Mouse (Mus musculus) brown adipose tissue, adult 24 weeks (tissue): ENCODE results near the gene Gli2. TPM values are rescaled to one million over a fixed set of nuclear protein-coding genes. Genes with fewer than 3 reads are reported as not detected.

Experiments used
- H3K27ac ChIP-seq: fragments of 200-500 bp; replicated peaks from 2 replicates; pipeline ENCODE4 v1.5.1; 2012; ENCODE audit warnings: low read depth, mild to moderate bottlenecking, low read length
- H3K4me1 ChIP-seq: fragments of 200-500 bp; 2 replicates; pipeline ENCODE4 v1.6.1; 2012; ENCODE audit warnings: low read length, mixed read lengths; ENCODE audit not compliant: control insufficient read depth, insufficient read depth, insufficient read length
- H3K4me3 ChIP-seq: fragments of 200-500 bp; 2 replicates; pipeline ENCODE4 v1.5.1; 2012; ENCODE audit warnings: low read depth, mild to moderate bottlenecking, low read length, moderate library complexity; ENCODE audit not compliant: insufficient read depth
- polyA plus RNA-seq: library from polyadenylated mRNA; stranded (reverse); fragments of >200 nt; gene quantifications from 2 replicates; pipeline ENCODE4 v1.2.4, GENCODE M21; 2012; ENCODE audit not compliant: missing spikeins, insufficient read depth, insufficient read length

The Gli2 gene
- polyA plus RNA-seq, 1 experiment: 0.48 TPM

- H3K27ac ChIP-seq: no peak overlapping the region
- no peak overlapping the region for H3K4me3 ChIP-seq
- H3K4me1 ChIP-seq: no peaks in the 10 kb centered on the region
Measured at GRCm38 (mm10) chr1:118916477-118917075, 136.8 kb downstream of the Gli2 start.

- H3K4me3 ChIP-seq: no peak overlapping the region
- no peak overlapping the region for H3K27ac ChIP-seq
- H3K4me1 ChIP-seq: no peaks in the 10 kb centered on the region
Measured at GRCm38 (mm10) chr1:118913414-118914385, 139.7 kb downstream of the Gli2 start.

GRCm38 (mm10) chr1:118912929-118913328 lies 140.5 kb downstream of the Gli2 start:
- Histone ChIP-seq H3K4me1 (no peaks in the 10 kb centered on the region), H3K4me3 (no peak overlapping the region), H3K27ac (no peak overlapping the region)

- H3K4me3 ChIP-seq: no peak overlapping the region
- H3K27ac ChIP-seq: no peak overlapping the region
- H3K4me1 ChIP-seq: no peaks in the 10 kb centered on the region
Measured at GRCm38 (mm10) chr1:118911427-118911727, 142.0 kb downstream of the Gli2 start.

- no peaks in the 10 kb centered on the region for H3K4me1 ChIP-seq
- H3K27ac ChIP-seq: no peak overlapping the region
- no peak overlapping the region for H3K4me3 ChIP-seq
Measured at GRCm38 (mm10) chr1:118910693-118911426, 142.6 kb downstream of the Gli2 start.

- Histone ChIP-seq H3K4me3 (no peak overlapping the region), H3K27ac (no peak overlapping the region), H3K4me1 (no peaks in the 10 kb centered on the region)
Measured at GRCm38 (mm10) chr1:118909051-118909450, 144.4 kb downstream of the Gli2 start.

- Histone ChIP-seq H3K4me1 (no peaks in the 10 kb centered on the region), H3K4me3 (no peak overlapping the region), H3K27ac (no peak overlapping the region)
Measured at GRCm38 (mm10) chr1:118907574-118907973, 145.8 kb downstream of the Gli2 start.

GRCm38 (mm10) chr1:118905319-118905718 lies 148.1 kb downstream of the Gli2 start:
- Histone ChIP-seq H3K4me3 (no peak overlapping the region), H3K4me1 (peaks cover 3% of the 10 kb centered on the region; the same call in 1 of the 2 replicates), H3K27ac (no peak overlapping the region)

GRCm38 (mm10) chr1:118904909-118905308 lies 148.5 kb downstream of the Gli2 start:
- Histone ChIP-seq H3K27ac (no peak overlapping the region), H3K4me1 (peaks cover 3% of the 10 kb centered on the region; the same call in 1 of the 2 replicates), H3K4me3 (no peak overlapping the region)

- Histone ChIP-seq H3K27ac (no peak overlapping the region), H3K4me1 (peaks cover 4% of the 10 kb centered on the region; the same call in 1 of the 2 replicates), H3K4me3 (no peak overlapping the region)
Measured at GRCm38 (mm10) chr1:118904431-118904830, 149.0 kb downstream of the Gli2 start.

GRCm38 (mm10) chr1:118903742-118904141 lies 149.7 kb downstream of the Gli2 start:
- Histone ChIP-seq H3K27ac (no peak overlapping the region), H3K4me1 (peaks cover 7% of the 10 kb centered on the region; the same call in 1 of the 2 replicates), H3K4me3 (no peak overlapping the region)

GRCm38 (mm10) chr1:118901868-118902586 lies 151.4 kb downstream of the Gli2 start:
- Histone ChIP-seq H3K4me1 (peaks cover 7% of the 10 kb centered on the region; the same call in 1 of the 2 replicates), H3K27ac (no peak overlapping the region), H3K4me3 (no peak overlapping the region)

GRCm38 (mm10) chr1:118898351-118898750 lies 155.1 kb downstream of the Gli2 start:
- Histone ChIP-seq H3K27ac (no peak overlapping the region), H3K4me3 (no peak overlapping the region), H3K4me1 (peaks cover 7% of the 10 kb centered on the region; the same call in 1 of the 2 replicates)

- H3K4me1 ChIP-seq: peaks cover 4% of the 10 kb centered on the region; the same call in 1 of the 2 replicates
- H3K4me3 ChIP-seq: no peak overlapping the region
- H3K27ac ChIP-seq: no peak overlapping the region
Measured at GRCm38 (mm10) chr1:118895026-118895762, 158.2 kb downstream of the Gli2 start.
